Mouse (Mus musculus) hindbrain, embryonic 15.5 days (tissue): ENCODE results near the gene Tpm3. TPM values are rescaled to one million over a fixed set of nuclear protein-coding genes. Genes with fewer than 3 reads are reported as not detected.

ENCODE experiments used
- microRNA counts: library from miRNA; unstranded; fragments of <30 nt; microRNA quantifications from one replicate; lab custom pipeline; 2016
- microRNA-seq: library from miRNA; unstranded; fragments of <30 nt; microRNA quantifications from one replicate; pipeline ENCODE4, GENCODE M21; 2016
- polyA plus RNA-seq: library from polyadenylated mRNA; unstranded; fragments of >200 nt; fragmentation: Nextera tagmentation; extraction: Ambion mirVana; gene quantifications from 2 replicates; pipeline ENCODE4 v1.2.1, GENCODE M21; 2015

Gene Tpm3
- polyA plus RNA-seq, 1 experiment from 2014 or later, result 354 TPM

MicroRNAs within 50 kb of the gene (microRNA counts, 519-probe panel; counts per million panel counts)
- 3,477 counts per million, percentile 72 among the panel's probes with 10 or more counts for microRNA mmu-miR-190b (lab: Ali Mortazavi, UCI)

Small RNA genes lying within 50 kb of the gene (microRNA-seq; reads per million reads assigned to microRNA genes)
- gene Mir190b, result 21.8 reads per million, percentile 35 among the genes with 10 or more reads in this experiment

Other genes with a start within 250 kb of the Tpm3 start
- 1.6 and 1.8 TPM in 2 replicates for gene She, start 241.3 kb upstream of the Tpm3 start, polyA plus RNA-seq
- 1.3 and 1.4 TPM in 2 replicates for gene Il6ra, start 159.5 kb upstream of the Tpm3 start, polyA plus RNA-seq
- 12.1 and 14.0 TPM in 2 replicates for gene Atp8b2, start 109.1 kb upstream of the Tpm3 start, polyA plus RNA-seq
- 110 and 111 TPM in 2 replicates for gene Hax1, start 73.9 kb upstream of the Tpm3 start, polyA plus RNA-seq
- gene 4933434E20Rik, start 21.0 kb upstream of the Tpm3 start, polyA plus RNA-seq, result 205 and 208 TPM in 2 replicates
- 121 and 130 TPM in 2 replicates for gene Ubap2l, start 20.0 kb upstream of the Tpm3 start, polyA plus RNA-seq
- 0.25 and 0.46 TPM in 2 replicates for gene Nup210l, start 31.5 kb downstream of the Tpm3 start, polyA plus RNA-seq
- gene Rps27, start 141.0 kb downstream of the Tpm3 start, polyA plus RNA-seq, result 794 and 950 TPM in 2 replicates
- gene Rab13, start 141.0 kb downstream of the Tpm3 start, polyA plus RNA-seq, result 27.2 and 28.7 TPM in 2 replicates
- gene Jtb, start 158.9 kb downstream of the Tpm3 start, polyA plus RNA-seq, result 90.2 and 96.2 TPM in 2 replicates
- gene Creb3l4, start 170.9 kb downstream of the Tpm3 start, polyA plus RNA-seq, result 2.2 and 3.1 TPM in 2 replicates
- 52.1 and 53.1 TPM in 2 replicates for gene Slc39a1, start 175.5 kb downstream of the Tpm3 start, polyA plus RNA-seq
- gene Crtc2, start 181.5 kb downstream of the Tpm3 start, polyA plus RNA-seq, result 21.9 and 25.6 TPM in 2 replicates
- gene Dennd4b, start 192.5 kb downstream of the Tpm3 start, polyA plus RNA-seq, result 7.7 and 8.8 TPM in 2 replicates
- 11.1 and 13.1 TPM in 2 replicates for gene Gatad2b, start 220.5 kb downstream of the Tpm3 start, polyA plus RNA-seq